Mouse (Mus musculus): ENCODE measurements at regions not wholly inside any gene's neighbourhood (a gene's known extent, or its start where the extent isn't known, plus 50 kb on each side); places are given as distances from the start of the nearest gene placed in this dataset.

DNA sequence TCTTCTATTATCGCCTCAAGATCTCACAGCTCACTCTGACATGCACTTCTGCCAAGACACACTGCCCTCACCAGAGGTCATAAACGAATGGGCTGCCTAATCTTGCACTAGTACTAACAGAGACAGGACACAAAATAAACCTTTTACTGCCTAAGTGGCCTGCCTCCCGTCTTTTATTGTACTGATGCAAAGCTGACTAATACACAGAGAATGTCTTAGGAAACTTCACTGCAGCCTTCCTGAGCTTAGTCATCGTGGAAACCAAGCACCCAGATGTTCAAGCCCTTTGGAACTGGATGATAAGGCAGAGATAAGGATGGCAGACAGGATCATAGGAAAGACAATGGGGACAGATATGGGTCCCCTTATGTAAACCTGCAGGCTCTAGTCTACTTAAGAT is 57.3 kb upstream of the Pcgf5 start:
- no peaks in the 10 kb centered on the region for H3K4me1 ChIP-seq
- no peak overlapping the region for H3K27ac ChIP-seq
- H3K4me3 ChIP-seq (replicated peaks), result no peak overlapping the region
- WGBS, result 77% methylated on average over 4 of the region's 4 CpGs
- no peaks in the 10 kb centered on the region for H3K9me3 ChIP-seq
- ATAC-seq (ENCODE audit: low FRiP score), result no peak
- no peaks in the 10 kb centered on the region for H3K36me3 ChIP-seq (replicated peaks)
- no peak overlapping the region for H3K4me2 ChIP-seq
- no peaks in the 10 kb centered on the region for H3K27me3 ChIP-seq
- H3K9ac ChIP-seq, result no peak overlapping the region

DNA sequence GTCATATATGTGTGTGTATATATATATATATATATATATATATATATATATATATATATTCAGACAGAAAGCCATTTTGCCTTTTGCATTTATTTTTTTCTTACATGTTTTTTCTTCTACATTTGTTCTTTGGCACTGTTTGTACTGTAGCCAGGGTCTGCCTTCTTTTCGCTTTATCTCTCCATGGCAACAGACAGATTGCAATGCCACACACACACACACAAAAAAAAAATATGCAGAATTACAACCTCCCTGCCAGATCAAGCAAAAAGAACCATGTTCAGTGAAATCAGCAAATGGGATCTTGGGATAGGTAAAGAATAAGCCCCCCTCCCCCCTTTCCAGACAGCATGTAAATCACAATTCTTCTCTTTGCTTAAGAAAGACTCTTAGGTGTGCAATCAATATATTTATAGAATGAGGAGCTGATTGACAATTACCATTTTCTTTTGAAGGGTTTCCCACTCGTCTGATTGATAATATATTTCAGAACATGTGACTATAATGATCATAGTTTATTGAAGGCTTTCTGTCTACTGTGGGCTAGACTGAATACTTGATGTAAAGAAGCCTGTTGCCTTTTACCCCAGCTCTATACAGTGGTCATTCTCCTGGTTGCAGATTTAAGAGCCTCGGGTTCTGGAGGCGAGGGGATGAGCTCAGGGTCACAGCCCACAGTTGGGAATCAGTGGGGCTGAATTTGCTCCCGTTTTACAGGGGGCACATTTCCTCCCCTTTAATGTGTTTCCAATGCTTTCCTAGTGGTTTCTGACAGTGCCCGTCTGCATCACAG is 54.7 kb upstream of the Pcgf5 start:
- ATAC-seq (ENCODE audit: low FRiP score), result no peak
- no peaks in the 10 kb centered on the region for H3K36me3 ChIP-seq (replicated peaks)
- no peaks in the 10 kb centered on the region for H3K27me3 ChIP-seq
- no peak overlapping the region for H3K4me3 ChIP-seq (replicated peaks)
- no peaks in the 10 kb centered on the region for H3K4me1 ChIP-seq
- H3K27ac ChIP-seq, result no peak overlapping the region
- H3K9me3 ChIP-seq, result no peaks in the 10 kb centered on the region
- 71% methylated on average over 6 of the region's 6 CpGs for WGBS
- no peak overlapping the region for H3K9ac ChIP-seq
- H3K4me2 ChIP-seq, result no peak overlapping the region

All from forebrain, embryonic 12.5 days (tissue).